Mouse (Mus musculus): ENCODE results near the gene Hgd. TPM values are rescaled to one million over a fixed set of nuclear protein-coding genes. Genes with fewer than 3 reads are reported as not detected.
A peak's percentile ranks its signal among the peaks of the same experiment; 100 is the strongest.
"Not testable (repeated sequence)": the region's sequence is repeated elsewhere in the genome, so short reads cannot be mapped to it uniquely, and the experiment has no call there.

Hgd gene
- polyA plus RNA-seq, 1 experiment, result not detected

- no peak overlapping the region for H3K27ac ChIP-seq (ENCODE audit: insufficient read depth, low read length)
- TF ChIP-seq POLR2A (IDR thresholded peaks at IDR 0.05; ENCODE audit: extremely low read depth, insufficient read depth, low read length) (no peak), CTCF (IDR thresholded peaks at IDR 0.05; ENCODE audit: extremely low read depth, insufficient read depth, low read length) (no peak)
- no peak overlapping the region for H3K4me3 ChIP-seq (ENCODE audit: insufficient read depth, low read length)
- H3K4me1 ChIP-seq (ENCODE audit: control insufficient read depth, insufficient read depth, low read length), result no peaks in the 10 kb centered on the region
Observed at GRCm38 (mm10) chr16:37637802-37638201, 57.8 kb downstream of the Hgd start.

GRCm38 (mm10) chr16:37640522-37640921, 60.6 kb downstream of the Hgd start:
- not testable (repeated sequence) for H3K4me3 ChIP-seq (ENCODE audit: insufficient read depth, low read length); H3K27ac ChIP-seq (ENCODE audit: insufficient read depth, low read length); H3K4me1 ChIP-seq (ENCODE audit: control insufficient read depth, insufficient read depth, low read length)

GRCm38 (mm10) chr16:37644486-37644885, 64.5 kb downstream of the Hgd start:
- no peak overlapping the region for H3K27ac ChIP-seq (ENCODE audit: insufficient read depth, low read length)
- no peak for TF ChIP-seq POLR2A (IDR thresholded peaks at IDR 0.05; ENCODE audit: extremely low read depth, insufficient read depth, low read length)
- TF ChIP-seq CTCF (IDR thresholded peaks at IDR 0.05; ENCODE audit: extremely low read depth, insufficient read depth, low read length), result no peak
- H3K4me1 ChIP-seq (ENCODE audit: control insufficient read depth, insufficient read depth, low read length), result no peaks in the 10 kb centered on the region; the same call in 1 of the 2 replicates

DNA sequence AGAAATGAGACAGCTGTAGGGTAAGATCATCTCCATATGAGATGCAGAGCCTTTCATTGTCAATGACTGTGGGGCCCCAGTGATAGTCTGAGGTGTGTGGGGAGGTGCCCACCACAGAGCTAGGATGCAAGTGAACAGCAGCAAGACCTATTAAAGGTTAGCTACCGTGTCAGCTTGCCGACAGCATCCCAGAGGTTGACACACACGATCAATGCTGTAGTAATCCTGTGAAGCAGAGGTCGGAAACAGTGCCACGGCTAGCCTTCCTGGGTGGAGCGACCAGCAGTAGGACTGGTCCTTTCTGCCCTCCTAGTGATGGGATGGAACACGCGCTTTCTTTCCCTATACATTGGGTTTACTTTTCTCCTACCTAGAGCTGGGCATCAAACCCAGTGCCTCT, 65.3 kb downstream of the Hgd start:
- Histone ChIP-seq H3K4me3 (ENCODE audit: insufficient read depth, low read length) (no peak overlapping the region), H3K4me1 (ENCODE audit: control insufficient read depth, insufficient read depth, low read length) (no peaks in the 10 kb centered on the region; the same call in 1 of the 2 replicates), H3K27ac (ENCODE audit: insufficient read depth, low read length) (no peak overlapping the region)
- TF ChIP-seq POLR2A (IDR thresholded peaks at IDR 0.05; ENCODE audit: extremely low read depth, insufficient read depth, low read length) (peak; percentile 12; the same call in 1 of the 2 replicates), CTCF (IDR thresholded peaks at IDR 0.05; ENCODE audit: extremely low read depth, insufficient read depth, low read length) (no peak)

More at GRCm38 (mm10) chr16:37644486-37644885, 64.5 kb downstream of the Hgd start:
- no peak overlapping the region for H3K4me3 ChIP-seq (ENCODE audit: insufficient read depth, low read length)

DNA sequence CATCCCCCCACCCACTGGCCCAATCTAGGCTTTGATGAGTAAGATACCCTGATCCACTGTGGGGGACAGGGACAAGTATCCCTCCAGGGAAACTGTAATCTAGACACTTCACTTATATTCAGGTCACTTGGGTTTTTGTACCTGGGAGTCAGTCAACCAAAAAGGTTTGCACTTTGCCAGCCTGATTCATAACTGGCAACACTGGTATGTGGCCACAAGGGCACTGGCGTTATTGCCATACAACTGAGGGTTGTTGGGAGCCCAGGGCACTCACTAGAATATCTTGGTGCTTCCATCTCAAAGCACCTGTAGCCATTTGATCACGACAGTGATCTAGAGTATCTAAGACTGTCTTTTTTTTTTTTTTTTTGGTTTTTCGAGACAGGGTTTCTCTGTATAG, 65.8 kb downstream of the Hgd start:
- no peak overlapping the region for H3K4me3 ChIP-seq (ENCODE audit: insufficient read depth, low read length)
- no peak overlapping the region for H3K27ac ChIP-seq (ENCODE audit: insufficient read depth, low read length)
- no peaks in the 10 kb centered on the region; the same call in 1 of the 2 replicates for H3K4me1 ChIP-seq (ENCODE audit: control insufficient read depth, insufficient read depth, low read length)
- TF ChIP-seq CTCF (IDR thresholded peaks at IDR 0.05; ENCODE audit: extremely low read depth, insufficient read depth, low read length), result no peak
- no peak for TF ChIP-seq POLR2A (IDR thresholded peaks at IDR 0.05; ENCODE audit: extremely low read depth, insufficient read depth, low read length)

GRCm38 (mm10) chr16:37647067-37647466, 67.1 kb downstream of the Hgd start:
- no peak overlapping the region; the same call in 1 of the 2 replicates for H3K27ac ChIP-seq (ENCODE audit: insufficient read depth, low read length)
- peaks cover 2% of the 10 kb centered on the region for H3K4me1 ChIP-seq (ENCODE audit: control insufficient read depth, insufficient read depth, low read length)
- no peak overlapping the region for H3K4me3 ChIP-seq (ENCODE audit: insufficient read depth, low read length)
- no peak for TF ChIP-seq CTCF (IDR thresholded peaks at IDR 0.05; ENCODE audit: extremely low read depth, insufficient read depth, low read length)
- no peak for TF ChIP-seq POLR2A (IDR thresholded peaks at IDR 0.05; ENCODE audit: extremely low read depth, insufficient read depth, low read length)

GRCm38 (mm10) chr16:37647936-37648335, 68.0 kb downstream of the Hgd start:
- Histone ChIP-seq H3K4me1 (ENCODE audit: control insufficient read depth, insufficient read depth, low read length) (peaks cover 4% of the 10 kb centered on the region), H3K27ac (ENCODE audit: insufficient read depth, low read length) (0 out of 2 replicates have a peak overlapping the region, but pooled peaks have one; percentile 19), H3K4me3 (ENCODE audit: insufficient read depth, low read length) (no peak overlapping the region)
- TF ChIP-seq CTCF (IDR thresholded peaks at IDR 0.05; ENCODE audit: extremely low read depth, insufficient read depth, low read length) (no peak), POLR2A (IDR thresholded peaks at IDR 0.05; ENCODE audit: extremely low read depth, insufficient read depth, low read length) (no peak)

DNA sequence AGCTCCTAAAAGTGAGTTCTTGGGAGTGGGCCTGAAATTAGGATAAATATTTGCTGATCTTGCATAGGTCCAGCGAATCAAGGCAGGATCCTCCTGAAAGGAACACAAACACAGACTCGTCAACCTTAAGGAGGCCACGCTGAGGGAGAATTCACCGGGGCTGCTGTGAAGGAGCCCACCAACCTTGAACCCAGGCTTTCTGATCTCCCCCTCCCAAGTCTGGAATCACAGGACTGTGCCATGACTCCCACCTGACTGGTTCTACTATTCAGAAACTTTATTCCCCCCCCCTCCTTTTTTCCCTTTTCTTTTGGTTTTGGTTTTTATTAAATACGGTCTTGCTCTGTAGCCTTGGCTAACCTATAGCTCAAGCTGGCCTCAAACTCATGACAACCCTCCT, 69.1 kb downstream of the Hgd start:
- H3K4me3 ChIP-seq (ENCODE audit: insufficient read depth, low read length), result no peak overlapping the region
- peaks cover 4% of the 10 kb centered on the region for H3K4me1 ChIP-seq (ENCODE audit: control insufficient read depth, insufficient read depth, low read length)
- H3K27ac ChIP-seq (ENCODE audit: insufficient read depth, low read length), result no peak overlapping the region
- TF ChIP-seq CTCF (IDR thresholded peaks at IDR 0.05; ENCODE audit: extremely low read depth, insufficient read depth, low read length), result no peak
- TF ChIP-seq POLR2A (IDR thresholded peaks at IDR 0.05; ENCODE audit: extremely low read depth, insufficient read depth, low read length), result no peak

DNA sequence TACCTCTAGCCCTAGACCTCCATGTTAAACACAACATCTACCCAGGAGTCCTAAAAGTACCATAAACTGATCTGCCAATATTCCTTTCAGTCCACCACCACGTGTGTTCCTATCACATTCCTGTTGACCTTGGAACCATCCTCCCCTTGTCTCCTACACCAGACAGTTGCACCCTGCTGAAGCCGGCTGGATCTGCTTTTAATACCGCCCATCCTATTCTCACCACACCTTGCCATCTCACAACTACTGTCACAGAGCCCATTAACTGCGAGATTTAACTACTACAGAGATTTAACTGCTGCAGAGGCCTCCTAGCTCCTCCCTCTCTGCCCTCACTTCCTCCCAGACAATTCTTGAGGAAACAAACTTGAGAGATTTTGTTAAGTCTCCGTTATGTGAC, 71.5 kb downstream of the Hgd start:
- TF ChIP-seq POLR2A (IDR thresholded peaks at IDR 0.05; ENCODE audit: extremely low read depth, insufficient read depth, low read length) (no peak), CTCF (IDR thresholded peaks at IDR 0.05; ENCODE audit: extremely low read depth, insufficient read depth, low read length) (no peak)
- no peak overlapping the region for H3K27ac ChIP-seq (ENCODE audit: insufficient read depth, low read length)
- peaks cover 4% of the 10 kb centered on the region; the same call in 1 of the 2 replicates for H3K4me1 ChIP-seq (ENCODE audit: control insufficient read depth, insufficient read depth, low read length)
- no peak overlapping the region for H3K4me3 ChIP-seq (ENCODE audit: insufficient read depth, low read length)

DNA sequence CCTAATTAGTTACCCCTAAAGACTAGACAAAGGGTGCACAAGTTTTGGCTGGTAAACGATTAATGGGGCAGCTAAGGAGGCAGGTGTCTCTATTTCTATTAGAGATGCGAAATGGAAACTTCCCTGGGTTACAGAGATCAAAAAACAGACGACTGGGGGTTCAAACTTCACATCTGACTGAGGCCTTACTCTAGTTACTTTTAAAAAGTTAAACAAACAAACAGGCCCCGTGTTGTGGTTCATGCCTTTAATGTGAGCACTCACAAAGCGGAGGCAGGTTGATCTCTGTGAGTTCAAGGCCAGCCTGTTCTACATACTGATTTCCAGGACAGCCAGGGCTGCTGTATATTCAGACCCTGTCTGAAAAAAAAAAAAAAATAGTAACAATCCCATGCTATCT, 72.7 kb downstream of the Hgd start:
- peaks cover 4% of the 10 kb centered on the region; the same call in 1 of the 2 replicates for H3K4me1 ChIP-seq (ENCODE audit: control insufficient read depth, insufficient read depth, low read length)
- no peak for TF ChIP-seq CTCF (IDR thresholded peaks at IDR 0.05; ENCODE audit: extremely low read depth, insufficient read depth, low read length)
- no peak for TF ChIP-seq POLR2A (IDR thresholded peaks at IDR 0.05; ENCODE audit: extremely low read depth, insufficient read depth, low read length)
- no peak overlapping the region; the same call in 1 of the 2 replicates for H3K4me3 ChIP-seq (ENCODE audit: insufficient read depth, low read length)
- H3K27ac ChIP-seq (ENCODE audit: insufficient read depth, low read length), result no peak overlapping the region
